Mouse (Mus musculus): ENCODE measurements around the gene C1galt1c1.

DNA sequence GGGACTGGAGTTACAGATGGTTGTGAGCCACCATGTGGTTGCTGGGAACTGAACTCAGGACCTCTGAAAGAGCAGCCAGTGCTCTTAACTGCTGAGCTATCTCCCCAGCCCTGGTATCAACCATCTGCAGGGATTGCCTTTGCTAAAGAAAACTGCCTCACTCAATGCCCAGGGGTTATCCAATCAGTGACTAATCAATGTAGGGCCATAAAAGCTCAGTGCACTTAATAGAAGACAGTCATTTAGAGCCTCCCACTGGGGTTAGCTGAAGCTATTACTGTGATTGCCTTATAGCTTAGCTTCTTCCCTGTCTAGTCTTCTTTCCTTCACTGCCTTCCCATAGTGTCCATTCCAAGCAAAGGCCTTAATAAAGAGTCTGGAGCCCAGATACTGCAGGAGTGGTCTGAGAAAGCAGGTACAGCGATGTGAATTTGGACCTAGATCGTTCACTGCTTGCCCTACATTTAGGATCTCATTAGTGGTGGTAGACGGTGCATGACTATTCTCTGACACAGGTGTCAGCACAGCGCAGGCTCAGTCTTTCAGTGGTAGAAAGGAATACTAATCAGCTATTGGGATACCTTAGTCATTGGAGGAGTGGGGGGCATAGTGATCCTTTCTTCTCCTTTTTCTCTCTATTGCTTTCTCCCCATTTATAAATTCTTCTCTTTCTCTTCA lies 21.5 kb upstream of the C1galt1c1 start:
- TF ChIP-seq GATA1 (IDR thresholded peaks at IDR 0.05; ENCODE audit: low read length) (no peak), TAL1 (IDR thresholded peaks at IDR 0.05; ENCODE audit: low read length) (no peak)
